Mouse (Mus musculus) regulatory T cell (primary cell): ENCODE measurements at regions not wholly inside any gene's neighbourhood (a gene's known extent, or its start where the extent isn't known, plus 50 kb on each side); places are given as distances from the start of the nearest gene placed in this dataset.

Source experiments
- in situ Hi-C: fragments of 300-600 bp; cut with MboI, MseI; formaldehyde crosslinking; loops from one replicate; pipeline ENCODE4 v1.15.1; 2025; ENCODE audit warnings: high pct_unique_total_duplicates

DNA sequence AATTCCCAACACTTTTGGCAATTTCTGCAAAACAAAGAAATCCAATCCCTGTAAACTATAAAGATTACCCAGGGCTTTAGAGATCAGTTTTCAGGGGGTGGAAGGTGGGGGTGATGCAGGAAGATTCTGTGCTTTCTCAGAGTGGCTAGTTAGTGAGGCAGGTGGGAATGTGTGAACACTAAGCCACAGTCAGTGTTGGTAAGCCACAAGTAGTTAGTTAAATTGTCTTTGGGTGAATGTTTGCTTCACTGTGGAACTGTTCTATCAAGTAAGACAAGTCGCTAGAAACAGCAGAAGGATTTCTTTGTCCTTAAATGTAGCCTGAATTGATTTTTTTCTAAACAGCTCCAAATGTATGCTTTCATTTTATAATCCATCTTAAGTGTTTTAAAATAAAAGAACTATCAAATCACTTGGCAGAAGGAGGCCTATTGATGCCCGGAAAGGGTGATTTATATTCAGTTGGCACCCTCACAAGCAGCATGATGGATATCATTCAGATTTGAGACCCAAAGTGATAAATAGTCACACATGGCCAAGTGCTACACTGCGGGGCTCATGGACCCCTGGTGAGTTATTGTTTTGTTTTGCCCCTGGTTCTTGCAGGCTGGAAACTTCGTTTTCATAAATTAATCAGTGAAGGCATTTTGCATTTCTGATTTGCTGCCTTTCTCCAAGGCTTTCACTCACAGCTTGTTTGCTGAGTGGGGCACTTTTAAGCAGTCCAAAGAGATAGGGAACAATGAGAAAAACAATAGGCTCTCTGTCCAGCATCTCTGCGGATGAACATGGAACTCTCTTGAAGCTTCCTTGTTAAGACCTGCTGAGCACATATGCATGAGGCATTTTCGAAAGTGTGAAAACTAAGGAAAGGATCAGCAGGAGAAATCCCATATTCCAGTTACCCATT lies 325.4 kb downstream of the 4933405O20Rik start:
- in situ Hi-C loops: loop anchor here (5.0 kb wide), 1 partner anchor 53 kb away; no protein-coding TSS in a partner anchor

DNA sequence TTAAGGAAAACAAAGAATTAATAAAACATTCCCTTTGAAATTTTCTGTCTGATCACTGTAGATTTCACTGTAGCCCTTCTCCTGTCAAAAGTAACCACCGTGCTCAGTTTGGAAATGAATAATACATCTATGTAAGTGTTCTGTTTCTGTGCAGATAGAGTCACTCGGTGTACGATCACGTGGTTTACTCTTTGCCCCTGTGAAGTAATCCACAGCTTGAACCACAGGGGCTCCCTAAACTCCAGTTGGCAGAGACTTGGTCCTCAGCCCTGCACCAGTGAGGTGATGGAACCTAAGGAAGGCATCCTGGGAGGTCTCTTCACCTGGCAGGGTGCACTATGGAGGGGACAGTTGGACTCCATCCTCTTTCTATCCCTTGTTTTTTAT lies 326.0 kb downstream of the 4933405O20Rik start:
- in situ Hi-C loops: loop anchor here (5.0 kb wide), 1 partner anchor 52 kb away; no protein-coding TSS in a partner anchor
